Mouse (Mus musculus) skeletal muscle tissue, adult 2 months (tissue): ENCODE results near the gene Defb29.

Experiments used
- DNase-seq: peaks from one replicate; pipeline ENCODE4 v3.0.0-alpha.2; 2012; ENCODE audit warnings: low read depth, low spot score

Gene Defb29

GRCm38 (mm10) chr2:152500863-152501229 lies 39.1 kb downstream of the Defb29 start:
- DNase-seq, result no peak

- no peak for DNase-seq
Observed at GRCm38 (mm10) chr2:152500204-152500862, 39.6 kb downstream of the Defb29 start.

- no peak for DNase-seq
Observed at GRCm38 (mm10) chr2:152498020-152498419, 41.9 kb downstream of the Defb29 start.

GRCm38 (mm10) chr2:152493151-152493550 lies 46.7 kb downstream of the Defb29 start:
- no peak for DNase-seq

GRCm38 (mm10) chr2:152490038-152490437 lies 49.9 kb downstream of the Defb29 start, which contains the start of gene Defb22:
Gene Defb22, minus strand, starts transcription at chr2:152490138.
- DNase-seq, result no peak
